Mouse (Mus musculus) CH12.LX (cell line): ENCODE data around the gene Gnb1. TPM values are rescaled to one million over a fixed set of nuclear protein-coding genes. Genes with fewer than 3 reads are reported as not detected.

ENCODE experiments used
- DNase-seq: peaks from one replicate; pipeline ENCODE4 v3.0.0-alpha.2; 2013; ENCODE audit errors: extremely low read depth
- H3K27ac ChIP-seq: 2 replicates; pipeline ENCODE4 v1.5.1; 2012; ENCODE audit warnings: low read depth, mild to moderate bottlenecking, control low read depth, moderate library complexity; ENCODE audit not compliant: insufficient read depth
- H3K27me3 ChIP-seq: replicated peaks from 2 replicates; pipeline ENCODE3; 2012; ENCODE audit warnings: inconsistent platforms
- H3K36me3 ChIP-seq, 2 experiments: replicated peaks in 1 of 2; 2 replicates each; pipeline versions ENCODE3 to v1.6.1; 2012; ENCODE audit warnings: inconsistent platforms in 1 of 2, low read length in 1 of 2, mild to moderate bottlenecking in 1 of 2, mixed read lengths in 1 of 2, moderate library complexity in 1 of 2; ENCODE audit not compliant: control insufficient read depth in 1 of 2, insufficient read depth in 1 of 2
- H3K4me1 ChIP-seq, 2 experiments: 2 replicates each; pipeline ENCODE4 v1.6.1; 2012; ENCODE audit warnings: inconsistent platforms in 1 of 2, moderate library complexity in 1 of 2; ENCODE audit not compliant: insufficient read depth in 2 of 2, control insufficient read depth in 1 of 2
- H3K4me2 ChIP-seq: 2 replicates; pipeline ENCODE4 v1.6.1; 2012; ENCODE audit warnings: low read depth, mild to moderate bottlenecking, control low read depth; ENCODE audit not compliant: poor library complexity, insufficient read depth, severe bottlenecking
- H3K4me3 ChIP-seq, 3 experiments: fragments of 150-350 bp in 1 of 3; sonication (generic) in 1 of 3; replicated peaks in 1 of 3; 2 replicates each; pipeline versions ENCODE3 to v1.5.1; 2011 to 2012; ENCODE audit warnings: low read depth in 2 of 3, low read length in 2 of 3, mild to moderate bottlenecking in 2 of 3, moderate library complexity in 2 of 3, control low read depth in 1 of 3, improper control_type of control experiment in 1 of 3, inconsistent platforms in 1 of 3, mixed read lengths in 1 of 3; ENCODE audit not compliant: poor library complexity in 1 of 3
- H3K79me2 ChIP-seq: replicated peaks from 2 replicates; pipeline ENCODE4 v1.6.1; 2012; ENCODE audit warnings: mild to moderate bottlenecking, moderate library complexity; ENCODE audit not compliant: control insufficient read depth, poor library complexity, insufficient read depth, severe bottlenecking; ENCODE audit errors: extremely low read depth
- H3K9ac ChIP-seq: 2 replicates; pipeline ENCODE4 v1.6.1; 2012; ENCODE audit warnings: low read depth, mild to moderate bottlenecking, control low read depth, moderate library complexity; ENCODE audit not compliant: insufficient read depth
- H3K9me3 ChIP-seq: replicated peaks from 2 replicates; pipeline ENCODE3; 2012; ENCODE audit warnings: low read length, inconsistent platforms, mixed read lengths
- BHLHE40 ChIP-seq: IDR thresholded peaks from 2 replicates; pipeline ENCODE4 v1.6.1; 2011; ENCODE audit warnings: mild to moderate bottlenecking, low read depth, low read length, improper control_type of control experiment
- CHD1 ChIP-seq: IDR thresholded peaks from 2 replicates; pipeline ENCODE4 v1.6.1; 2012; ENCODE audit warnings: low read depth, low read length, improper control_type of control experiment, inconsistent platforms
- CHD2 ChIP-seq: IDR thresholded peaks from 2 replicates; pipeline ENCODE4 v1.6.1; 2011; ENCODE audit warnings: low read length, improper control_type of control experiment
- CTCF ChIP-seq, 2 experiments: IDR thresholded peaks in 1 of 2; conservative IDR thresholded peaks in 1 of 2; 2 replicates each; pipeline ENCODE4 v1.5.1; 2011 to 2012; ENCODE audit warnings: low read depth in 2 of 2, low read length in 2 of 2, improper control_type of control experiment in 1 of 2, inconsistent platforms in 1 of 2, mild to moderate bottlenecking in 1 of 2, moderate library complexity in 1 of 2
- E2F4 ChIP-seq: IDR thresholded peaks from 2 replicates; pipeline ENCODE4 v1.6.1; 2011; ENCODE audit warnings: low read depth, low read length, improper control_type of control experiment; ENCODE audit not compliant: insufficient replicate concordance
- ETS1 ChIP-seq: conservative IDR thresholded peaks from 2 replicates; pipeline ENCODE4 v1.6.1; 2012; ENCODE audit warnings: low read depth, mild to moderate bottlenecking, inconsistent platforms, low read length, improper control_type of control experiment, moderate library complexity
- GABPA ChIP-seq: IDR thresholded peaks from 2 replicates; pipeline ENCODE4 v1.6.1; 2012; ENCODE audit warnings: low read depth, low read length, improper control_type of control experiment, inconsistent platforms; ENCODE audit not compliant: insufficient replicate concordance
- HCFC1 ChIP-seq: IDR thresholded peaks from 2 replicates; pipeline ENCODE4 v1.6.1; 2012; ENCODE audit warnings: low read depth, mild to moderate bottlenecking, inconsistent platforms, low read length, improper control_type of control experiment
- IRF4 ChIP-seq: IDR thresholded peaks from 2 replicates; pipeline ENCODE4 v1.6.1; 2014; ENCODE audit warnings: low read depth, mild to moderate bottlenecking, inconsistent platforms, low read length, improper control_type of control experiment
- JUN ChIP-seq: IDR thresholded peaks from 2 replicates; pipeline ENCODE4 v1.6.1; 2011; ENCODE audit warnings: low read depth, mild to moderate bottlenecking, low read length, improper control_type of control experiment, moderate library complexity; ENCODE audit not compliant: insufficient read depth
- KAT2A ChIP-seq: IDR thresholded peaks from 2 replicates; pipeline ENCODE4 v1.6.1; 2012; ENCODE audit warnings: low read length, improper control_type of control experiment, inconsistent platforms; ENCODE audit not compliant: insufficient replicate concordance
- MAFK ChIP-seq: IDR thresholded peaks from 2 replicates; pipeline ENCODE4 v1.6.1; 2011; ENCODE audit warnings: low read length, improper control_type of control experiment; ENCODE audit not compliant: insufficient replicate concordance
- MAX ChIP-seq: IDR thresholded peaks from 2 replicates; pipeline ENCODE4 v1.6.1; 2011; ENCODE audit warnings: low read length, improper control_type of control experiment
- MAZ ChIP-seq: IDR thresholded peaks from 2 replicates; pipeline ENCODE4 v1.6.1; 2012; ENCODE audit warnings: low read depth, mild to moderate bottlenecking, inconsistent platforms, low read length, improper control_type of control experiment, moderate library complexity
- MEF2A ChIP-seq: IDR thresholded peaks from 2 replicates; pipeline ENCODE4 v1.6.1; 2014; ENCODE audit warnings: low read depth, mild to moderate bottlenecking, inconsistent platforms, low read length, improper control_type of control experiment, borderline replicate concordance
- MYC ChIP-seq: IDR thresholded peaks from 2 replicates; pipeline ENCODE4 v1.6.1; 2011; ENCODE audit warnings: low read depth, mild to moderate bottlenecking, improper control_type of control experiment, low read length
- NRF1 ChIP-seq: IDR thresholded peaks from 2 replicates; pipeline ENCODE4 v1.6.1; 2014; ENCODE audit warnings: low read depth, mild to moderate bottlenecking, inconsistent platforms, low read length, improper control_type of control experiment, moderate library complexity
- POLR2AphosphoS2 ChIP-seq: IDR thresholded peaks from 2 replicates; pipeline ENCODE4 v1.6.1; 2011; ENCODE audit warnings: low read depth, low read length, improper control_type of control experiment
- RAD21 ChIP-seq: IDR thresholded peaks from 2 replicates; pipeline ENCODE4 v1.6.1; 2011; ENCODE audit warnings: low read depth, mild to moderate bottlenecking, low read length, improper control_type of control experiment, moderate library complexity
- RCOR1 ChIP-seq: conservative IDR thresholded peaks from 2 replicates; pipeline ENCODE4 v1.6.1; 2012; ENCODE audit warnings: low read depth, mild to moderate bottlenecking, inconsistent platforms, low read length, improper control_type of control experiment
- TBP ChIP-seq: conservative IDR thresholded peaks from 2 replicates; pipeline ENCODE4 v1.6.1; 2011; ENCODE audit warnings: low read depth, low read length, improper control_type of control experiment
- TCF12 ChIP-seq: IDR thresholded peaks from 2 replicates; pipeline ENCODE4 v1.6.1; 2014; ENCODE audit warnings: low read depth, mild to moderate bottlenecking, inconsistent platforms, low read length, improper control_type of control experiment
- USF1 ChIP-seq: IDR thresholded peaks from 2 replicates; pipeline ENCODE4 v1.6.1; 2014; ENCODE audit warnings: low read depth, mild to moderate bottlenecking, inconsistent platforms, low read length, improper control_type of control experiment
- USF2 ChIP-seq: conservative IDR thresholded peaks from 2 replicates; pipeline ENCODE4 v1.6.1; 2011; ENCODE audit warnings: low read depth, low read length, improper control_type of control experiment
- ZC3H11A ChIP-seq: IDR thresholded peaks from 2 replicates; pipeline ENCODE4 v1.6.1; 2012; ENCODE audit warnings: low read depth, mild to moderate bottlenecking, inconsistent platforms, low read length, improper control_type of control experiment
- ZMIZ1 ChIP-seq: IDR thresholded peaks from 2 replicates; pipeline ENCODE4 v1.6.1; 2012; ENCODE audit warnings: low read depth, mild to moderate bottlenecking, inconsistent platforms, low read length, improper control_type of control experiment
- ZNF384 ChIP-seq: IDR thresholded peaks from 2 replicates; pipeline ENCODE4 v1.6.1; 2012; ENCODE audit warnings: low read depth, low read length, improper control_type of control experiment, inconsistent platforms
- dilution Hi-C: fragments of 300-500 bp; cut with MboI; formaldehyde crosslinking; loops from 2 replicates; pipeline ENCODE4 v1.14.3; 2020; ENCODE audit warnings: low sequenced_read_pairs; ENCODE audit not compliant: extremely low pct_unique_long_range_greater_than_20kb, extremely low pct_ligation_motif_present
- in situ Hi-C: fragments of 300-500 bp; cut with MboI; formaldehyde crosslinking; loops from 3 replicates; pipeline ENCODE4 v1.14.3; 2019; ENCODE audit warnings: low sequenced_read_pairs, low pct_ligation_motif_present, low pct_unique_long_range_greater_than_20kb, mixed read lengths
- polyA plus RNA-seq: library from polyadenylated mRNA; unstranded; fragments of >175 nt; gene quantifications from 2 replicates; pipeline ENCODE4 v1.2.1, GENCODE M21; 2012; ENCODE audit warnings: low read depth; ENCODE audit not compliant: insufficient read length
- total RNA-seq, 2 experiments: library from RNA; depleted of rRNA; stranded (reverse); fragments of 300-350 nt in 1 of 2; fragments of >200 nt in 1 of 2; gene quantifications; 2 replicates each; pipeline ENCODE4 v1.2.3; 2012 to 2014

Gnb1 gene
- total and polyA plus RNA-seq, 3 experiments, result 88.0 to 407 (median 134) TPM

DNA sequence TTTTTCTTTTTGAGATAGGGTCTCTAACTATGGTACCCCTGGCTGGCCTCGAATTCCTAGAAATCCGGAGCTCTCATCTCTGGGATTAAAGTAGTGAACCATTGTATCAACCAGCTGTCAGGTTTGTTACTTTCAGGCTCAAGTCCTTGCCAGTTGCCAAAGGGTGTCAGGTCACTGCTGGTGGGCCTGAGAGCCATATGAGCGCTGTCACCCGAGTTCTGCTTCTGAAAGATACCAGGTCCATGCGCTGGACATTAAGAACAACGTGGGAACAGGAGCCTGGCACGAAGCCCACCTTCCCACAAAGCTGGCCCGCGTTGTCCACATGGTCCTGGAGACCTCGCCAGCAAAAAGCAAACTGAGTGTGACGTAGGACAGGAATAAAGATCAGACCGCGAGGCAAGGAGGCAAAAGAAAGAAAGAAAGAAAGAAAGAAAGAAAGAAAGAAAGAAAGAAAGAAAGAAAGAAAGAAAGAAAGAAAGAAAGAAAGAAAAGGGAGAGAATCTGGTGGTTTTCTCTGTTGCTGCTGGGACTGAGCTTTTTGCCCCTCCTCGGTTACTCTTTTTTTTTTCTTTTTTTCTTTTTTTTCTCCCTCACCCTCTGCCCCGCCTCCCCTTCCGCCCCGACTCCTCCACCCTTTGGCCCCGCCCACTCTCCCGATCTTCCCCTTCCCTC, 71.7 kb downstream of the Gnb1 start:
- peak; percentile 27 for DNase-seq
- dilution Hi-C loops (no loop called here), in situ Hi-C loops (loop anchor here (10.0 kb wide), 1 partner anchor 48 kb away; no protein-coding TSS in a partner anchor)
- Histone ChIP-seq H3K9me3 (no peaks in the 10 kb centered on the region), H3K4me1 (peaks cover 21 to 77% of the 10 kb centered on the region in 2 experiments), H3K4me3 (peak overlapping the region; percentile 34 to 58 (median 46)), H3K4me2 (peak overlapping the region; percentile 87), H3K36me3 (peaks cover 24 to 43% of the 10 kb centered on the region in 2 experiments), H3K9ac (peak overlapping the region; percentile 83), H3K27ac (peak overlapping the region; percentile 88), H3K79me2 (peaks cover 40% of the 10 kb centered on the region), H3K27me3 (no peaks in the 10 kb centered on the region)
- TF ChIP-seq TBP, result 0 out of 2 replicates have a peak, but pooled peaks have one; percentile 21
- no peak for TF ChIP-seq RAD21
- no peak for TF ChIP-seq CHD2
- TF ChIP-seq ZNF384, result peak; percentile 97
- TF ChIP-seq MAFK, result no peak
- no peak for TF ChIP-seq GABPA
- no peak for TF ChIP-seq USF1
- TF ChIP-seq MAZ, result no peak
- TF ChIP-seq POLR2AphosphoS2, result 0 out of 2 replicates have a peak, but pooled peaks have one; percentile 37
- 0 out of 2 replicates have a peak, but pooled peaks have one; percentile 9 for TF ChIP-seq CHD1
- no peak for TF ChIP-seq JUN
- no peak for TF ChIP-seq ZC3H11A
- no peak for TF ChIP-seq RCOR1
- no peak for TF ChIP-seq HCFC1
- TF ChIP-seq TCF12, result no peak
- TF ChIP-seq E2F4, result no peak
- TF ChIP-seq USF2, result no peak
- no peak for TF ChIP-seq BHLHE40
- peak; percentile 51; the same call in 1 of the 2 replicates for TF ChIP-seq MAX
- no peak for TF ChIP-seq ETS1
- no peak for TF ChIP-seq KAT2A
- TF ChIP-seq ZMIZ1, result no peak; the same call in 1 of the 2 replicates
- TF ChIP-seq CTCF (conservative IDR thresholded peaks at IDR 0.05 in 1 of 2, IDR thresholded peaks at IDR 0.05 in 1 of 2; ENCODE audit: low read depth in 2 of 2, low read length in 2 of 2), result no peak
- TF ChIP-seq MEF2A, result no peak
- TF ChIP-seq IRF4, result no peak
- no peak for TF ChIP-seq NRF1
- peak; percentile 50; the same call in 1 of the 2 replicates for TF ChIP-seq MYC
